Mouse (Mus musculus): Measurements from ENCODE around the gene Ctxn1. TPM values are rescaled to one million over a fixed set of nuclear protein-coding genes. Genes with fewer than 3 reads are reported as not detected.
A peak's percentile ranks its signal among the peaks of the same experiment; 100 is the strongest.
"Not testable (repeated sequence)": the region's sequence is repeated elsewhere in the genome, so short reads cannot be mapped to it uniquely, and the experiment has no call there.

The Ctxn1 gene
- polyA plus RNA-seq, 1 experiment = 0.32 TPM

DNA sequence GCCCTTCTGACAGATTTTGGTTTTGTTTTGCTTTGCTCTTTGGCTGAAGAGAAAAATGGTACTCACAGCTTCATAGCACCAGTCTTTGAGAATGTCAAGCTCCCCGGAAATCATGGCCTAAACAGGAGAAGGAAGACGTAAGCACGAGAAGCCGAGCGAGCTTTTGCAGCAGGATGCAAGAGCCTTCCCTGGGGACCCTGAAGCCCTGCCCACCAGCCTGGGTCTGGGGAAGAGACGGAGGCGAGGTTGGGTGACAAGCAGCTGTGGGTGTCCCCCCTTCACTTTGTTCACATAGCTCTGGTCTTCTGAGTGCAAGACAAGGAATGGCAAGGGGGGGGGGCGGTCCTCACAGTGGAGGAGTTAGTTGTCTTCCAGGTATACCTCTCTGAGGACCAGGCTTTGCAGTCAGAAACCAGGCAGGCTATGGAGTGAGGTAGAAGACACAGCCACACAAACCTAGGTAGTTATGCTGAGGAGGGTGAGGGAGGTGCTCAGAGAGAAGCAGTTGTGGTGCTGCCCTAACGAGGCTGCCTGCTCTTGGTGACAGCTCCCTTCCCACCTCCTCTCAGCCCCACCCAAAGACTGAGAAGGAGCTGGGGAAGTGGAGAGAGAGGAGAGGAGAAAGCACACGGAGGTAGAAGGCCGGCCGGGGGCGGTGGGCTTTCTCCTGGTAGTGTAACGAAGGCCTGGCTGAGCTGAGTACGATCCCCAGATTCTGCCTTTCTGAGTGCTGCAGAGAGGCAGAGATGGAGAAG is 6.3 kb upstream of the Ctxn1 start:
- Histone ChIP-seq H3K36me3 (ENCODE audit: control insufficient read depth) (peaks cover 100% of the 10 kb centered on the region), H3K9me3 (ENCODE audit: control insufficient read depth, low read length) (no peaks in the 10 kb centered on the region), H3K4me3 (replicated peaks) (no peak overlapping the region), H3K4me1 (ENCODE audit: control insufficient read depth) (peaks cover 9% of the 10 kb centered on the region), H3K27me3 (ENCODE audit: control insufficient read depth) (no peaks in the 10 kb centered on the region)
- TF ChIP-seq TAL1 (IDR thresholded peaks at IDR 0.05; ENCODE audit: low read length) (no peak), GATA1 (IDR thresholded peaks at IDR 0.05; ENCODE audit: low read length) (no peak)

DNA sequence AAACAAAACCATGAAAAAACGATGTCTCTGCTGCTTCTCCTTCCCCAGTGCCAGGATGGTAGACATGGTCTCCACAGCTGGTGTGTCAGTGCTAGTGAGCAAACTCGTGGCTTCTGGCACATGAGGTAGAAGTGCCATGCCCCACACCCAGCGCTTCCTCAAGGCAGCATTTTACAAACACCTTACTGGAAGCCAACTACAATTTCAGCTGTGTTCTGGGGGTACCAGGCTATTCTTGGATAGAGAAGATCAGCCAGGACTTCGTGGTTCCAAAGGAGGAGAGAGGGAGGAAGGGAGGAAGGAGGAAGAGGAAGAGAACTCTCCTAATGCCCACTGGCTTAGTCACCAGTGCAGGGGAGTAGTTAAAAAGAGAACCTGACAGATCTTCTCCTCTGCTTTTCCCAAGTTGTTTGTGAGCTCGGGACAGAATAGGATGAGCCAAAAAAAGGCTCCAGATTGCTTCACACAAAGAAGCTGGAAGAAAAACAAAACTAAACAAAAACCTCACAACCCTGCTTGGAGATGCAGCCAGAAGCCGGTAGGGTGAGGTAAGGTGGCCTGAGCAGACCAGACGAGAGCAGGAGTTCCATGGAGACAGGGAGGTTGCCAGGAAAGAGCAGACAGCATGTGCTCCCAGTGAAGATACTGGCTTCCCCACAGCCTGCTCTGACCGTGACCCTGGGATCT is 4.2 kb upstream of the Ctxn1 start:
- peaks cover 91% of the 10 kb centered on the region for H3K36me3 ChIP-seq (ENCODE audit: control insufficient read depth)
- no peak for TF ChIP-seq GATA1 (IDR thresholded peaks at IDR 0.05; ENCODE audit: low read length)
- no peak for TF ChIP-seq TAL1 (IDR thresholded peaks at IDR 0.05; ENCODE audit: low read length)
- no peak overlapping the region for H3K4me3 ChIP-seq (replicated peaks)
- H3K27me3 ChIP-seq (ENCODE audit: control insufficient read depth) = no peaks in the 10 kb centered on the region
- H3K9me3 ChIP-seq (ENCODE audit: control insufficient read depth, low read length) = no peaks in the 10 kb centered on the region
- peaks cover 29% of the 10 kb centered on the region for H3K4me1 ChIP-seq (ENCODE audit: control insufficient read depth)

DNA sequence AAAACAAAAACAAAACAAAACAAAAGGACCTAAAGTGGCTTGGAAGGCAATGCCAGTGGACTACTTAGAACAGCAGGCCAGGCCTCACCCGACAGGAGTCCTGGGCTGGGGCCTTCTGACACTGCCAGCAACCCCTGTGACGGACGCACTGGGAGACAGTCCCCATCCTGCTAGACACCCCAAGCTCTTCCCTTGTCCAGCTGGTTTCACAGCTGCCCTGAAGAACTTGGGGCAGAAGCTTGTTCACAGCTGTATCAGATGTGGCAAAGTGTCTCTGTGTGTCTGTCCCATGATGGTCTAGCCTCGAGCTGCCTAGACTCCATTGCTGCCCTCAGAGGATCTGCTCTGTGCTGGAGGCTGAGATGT is 714 bp upstream of the Ctxn1 start:
- TF ChIP-seq TAL1 (IDR thresholded peaks at IDR 0.05; ENCODE audit: low read length) (no peak), GATA1 (IDR thresholded peaks at IDR 0.05; ENCODE audit: low read length) (no peak)
- H3K27me3 ChIP-seq (ENCODE audit: control insufficient read depth) = no peaks in the 10 kb centered on the region
- peaks cover 86% of the 10 kb centered on the region for H3K36me3 ChIP-seq (ENCODE audit: control insufficient read depth)
- H3K9me3 ChIP-seq (ENCODE audit: control insufficient read depth, low read length) = no peaks in the 10 kb centered on the region
- H3K4me3 ChIP-seq (replicated peaks) = no peak overlapping the region
- H3K4me1 ChIP-seq (ENCODE audit: control insufficient read depth) = peaks cover 39% of the 10 kb centered on the region

DNA sequence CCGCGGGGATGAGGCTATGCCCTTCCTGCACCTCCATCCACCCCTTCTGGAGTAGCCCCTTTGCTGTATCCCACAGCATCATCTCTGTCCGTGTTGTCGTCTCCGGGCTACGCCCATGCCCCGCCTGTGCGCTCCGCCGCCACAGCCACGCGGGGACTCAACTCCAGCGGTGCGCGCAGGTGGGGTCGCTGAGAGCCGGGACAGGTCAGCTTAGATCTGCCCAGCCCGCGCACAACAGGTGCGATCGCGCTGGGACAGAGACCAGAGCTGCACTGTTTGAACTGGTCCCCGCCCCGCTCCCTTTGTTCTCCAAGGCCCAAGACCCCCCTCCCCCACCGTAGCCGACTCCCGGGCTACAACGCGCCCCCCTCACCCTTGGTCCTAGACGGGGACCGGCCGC is 396 bp downstream of the Ctxn1 start:
- H3K4me3 ChIP-seq (replicated peaks) = peak overlapping the region; percentile 69
- no peak for TF ChIP-seq TAL1 (IDR thresholded peaks at IDR 0.05; ENCODE audit: low read length)
- no peak for TF ChIP-seq GATA1 (IDR thresholded peaks at IDR 0.05; ENCODE audit: low read length)
- H3K36me3 ChIP-seq (ENCODE audit: control insufficient read depth) = peaks cover 82% of the 10 kb centered on the region
- no peaks in the 10 kb centered on the region for H3K9me3 ChIP-seq (ENCODE audit: control insufficient read depth, low read length)
- H3K4me1 ChIP-seq (ENCODE audit: control insufficient read depth) = peaks cover 48% of the 10 kb centered on the region
- H3K27me3 ChIP-seq (ENCODE audit: control insufficient read depth) = no peaks in the 10 kb centered on the region

DNA sequence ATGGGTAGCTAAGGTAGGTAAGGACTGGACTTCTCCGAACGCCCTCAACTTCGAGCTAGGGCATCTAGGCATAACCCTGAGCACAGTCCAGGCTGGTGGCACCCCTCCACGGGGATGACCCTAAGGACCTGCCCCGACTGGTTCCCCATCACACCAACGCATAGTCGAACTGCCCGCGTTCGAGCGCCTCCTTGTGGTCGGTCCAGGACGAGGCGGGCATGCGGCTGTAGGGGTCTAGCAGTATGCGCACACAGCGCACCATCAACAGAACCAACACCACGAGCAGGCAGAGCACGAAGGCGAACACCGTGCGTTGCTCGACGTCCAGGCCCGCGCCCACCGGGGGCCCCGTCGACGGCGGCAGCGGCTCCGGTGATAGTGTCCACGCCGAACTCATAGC is 841 bp downstream of the Ctxn1 start:
- Histone ChIP-seq H3K9me3 (ENCODE audit: control insufficient read depth, low read length) (no peaks in the 10 kb centered on the region), H3K27me3 (ENCODE audit: control insufficient read depth) (no peaks in the 10 kb centered on the region), H3K4me3 (replicated peaks) (peak overlapping the region; percentile 69), H3K4me1 (ENCODE audit: control insufficient read depth) (peaks cover 52% of the 10 kb centered on the region), H3K36me3 (ENCODE audit: control insufficient read depth) (peaks cover 78% of the 10 kb centered on the region)
- no peak for TF ChIP-seq GATA1 (IDR thresholded peaks at IDR 0.05; ENCODE audit: low read length)
- no peak for TF ChIP-seq TAL1 (IDR thresholded peaks at IDR 0.05; ENCODE audit: low read length)

DNA sequence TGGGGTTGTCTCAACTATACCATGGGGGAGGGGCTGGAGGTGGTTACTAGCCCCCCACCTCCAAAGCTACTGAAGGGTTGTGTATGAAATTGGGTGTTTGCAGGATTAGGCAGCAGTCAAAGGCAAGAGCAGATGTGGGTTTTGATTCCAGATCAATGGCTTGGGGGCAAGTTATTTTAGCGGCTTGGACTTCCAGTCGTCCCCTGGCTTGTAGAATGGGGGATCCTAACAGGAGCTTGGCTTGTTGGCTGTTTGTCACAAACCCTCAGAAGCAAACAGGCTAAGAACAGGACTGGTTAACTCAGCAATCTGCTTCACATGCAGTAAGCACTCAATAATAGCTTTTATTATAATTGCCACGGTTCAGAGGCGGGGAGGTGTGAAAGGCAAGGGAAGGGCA is 1.7 kb downstream of the Ctxn1 start:
- TF ChIP-seq GATA1 (IDR thresholded peaks at IDR 0.05; ENCODE audit: low read length) = no peak
- TF ChIP-seq TAL1 (IDR thresholded peaks at IDR 0.05; ENCODE audit: low read length) = no peak
- Histone ChIP-seq H3K9me3 (ENCODE audit: control insufficient read depth, low read length) (no peaks in the 10 kb centered on the region), H3K36me3 (ENCODE audit: control insufficient read depth) (peaks cover 69% of the 10 kb centered on the region), H3K27me3 (ENCODE audit: control insufficient read depth) (no peaks in the 10 kb centered on the region), H3K4me3 (replicated peaks) (no peak overlapping the region), H3K4me1 (ENCODE audit: control insufficient read depth) (peaks cover 55% of the 10 kb centered on the region)

DNA sequence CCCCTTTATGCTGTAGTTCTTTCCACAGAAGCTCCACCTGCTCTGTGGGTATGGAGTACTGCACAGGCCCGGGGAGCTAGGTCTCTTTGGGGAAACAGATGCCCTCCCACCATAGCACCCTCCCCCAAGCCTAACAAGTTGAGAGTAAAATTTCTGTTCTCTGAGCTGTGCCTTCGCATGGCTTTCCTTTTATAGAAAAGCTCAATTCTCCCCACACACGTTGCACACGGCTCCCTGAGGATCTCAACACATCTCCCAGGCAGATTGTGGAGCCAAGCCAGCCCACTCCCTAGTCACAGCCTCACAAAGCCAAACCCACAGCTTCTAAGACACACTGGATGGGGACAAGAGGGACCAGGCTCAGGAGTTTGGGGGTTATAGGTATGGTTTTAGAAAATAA is 2.2 kb downstream of the Ctxn1 start:
- peaks cover 58% of the 10 kb centered on the region for H3K4me1 ChIP-seq (ENCODE audit: control insufficient read depth)
- peaks cover 65% of the 10 kb centered on the region for H3K36me3 ChIP-seq (ENCODE audit: control insufficient read depth)
- no peak overlapping the region for H3K4me3 ChIP-seq (replicated peaks)
- H3K9me3 ChIP-seq (ENCODE audit: control insufficient read depth, low read length) = no peaks in the 10 kb centered on the region
- no peaks in the 10 kb centered on the region for H3K27me3 ChIP-seq (ENCODE audit: control insufficient read depth)
- TF ChIP-seq GATA1 (IDR thresholded peaks at IDR 0.05; ENCODE audit: low read length) (no peak), TAL1 (IDR thresholded peaks at IDR 0.05; ENCODE audit: low read length) (no peak)

DNA sequence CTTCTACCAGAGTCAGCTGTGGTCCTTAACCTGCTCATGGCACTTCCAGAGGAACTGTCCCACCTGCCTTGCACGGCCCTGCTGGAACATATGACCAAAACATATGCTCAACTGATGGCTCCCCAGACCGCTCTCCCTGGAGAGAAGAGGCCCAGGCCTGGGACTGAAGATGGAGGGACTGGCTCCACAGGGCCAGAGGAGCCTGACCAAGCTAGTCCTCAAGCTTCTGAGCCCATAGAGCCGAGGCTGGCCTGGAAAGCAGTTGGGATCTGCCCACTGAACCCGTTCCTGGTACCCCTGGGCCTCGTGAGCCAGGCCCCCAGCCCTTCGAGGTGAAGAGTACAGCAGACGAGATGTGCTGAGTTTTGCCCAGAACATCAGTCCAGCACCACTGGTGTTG is 3.6 kb downstream of the Ctxn1 start:
- H3K27me3 ChIP-seq (ENCODE audit: control insufficient read depth); H3K9me3 ChIP-seq (ENCODE audit: control insufficient read depth, low read length); H3K4me3 ChIP-seq (replicated peaks): not testable (repeated sequence)
- peaks cover 50% of the 10 kb centered on the region for H3K36me3 ChIP-seq (ENCODE audit: control insufficient read depth)
- H3K4me1 ChIP-seq (ENCODE audit: control insufficient read depth) = peaks cover 64% of the 10 kb centered on the region

DNA sequence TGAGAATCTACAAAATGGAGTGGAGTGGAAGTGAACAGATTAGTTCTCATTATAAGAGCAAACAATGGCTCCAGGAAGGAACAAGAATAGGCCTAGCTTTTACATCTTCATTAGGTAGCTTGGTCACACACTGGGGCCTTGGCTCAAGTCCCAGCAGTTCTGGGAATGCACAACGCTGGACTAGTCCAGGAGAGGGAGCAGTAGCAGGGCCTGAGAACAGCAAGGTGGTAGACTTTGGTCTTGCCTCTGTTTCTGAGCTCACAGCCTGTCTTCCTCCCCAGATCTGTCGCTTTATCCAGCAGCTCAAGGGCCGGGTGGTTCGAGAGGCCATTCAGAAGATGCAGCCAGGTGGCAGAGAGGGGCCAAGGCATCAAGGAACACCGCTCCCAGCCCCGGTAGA is 5.1 kb downstream of the Ctxn1 start:
- TF ChIP-seq TAL1 (IDR thresholded peaks at IDR 0.05; ENCODE audit: low read length) = no peak
- Histone ChIP-seq H3K36me3 (ENCODE audit: control insufficient read depth) (peaks cover 44% of the 10 kb centered on the region), H3K4me3 (replicated peaks) (peak overlapping the region; percentile 67)

More for the DNA sequence above, 5.1 kb downstream of the Ctxn1 start:
- peaks cover 4% of the 10 kb centered on the region; the same call in 1 of the 2 replicates for H3K27me3 ChIP-seq (ENCODE audit: control insufficient read depth)
- H3K9me3 ChIP-seq (ENCODE audit: control insufficient read depth, low read length) = no peaks in the 10 kb centered on the region
- peaks cover 58% of the 10 kb centered on the region for H3K4me1 ChIP-seq (ENCODE audit: control insufficient read depth)

All from erythroblast, embryonic 14.5 days (primary cell).